Mouse (Mus musculus) olfactory bulb, adult 2 months (tissue): Measurements from ENCODE around the gene Rassf4.

Source experiments
- CTCF ChIP-seq: fragments of 200-500 bp; IDR thresholded peaks from 2 replicates; pipeline ENCODE4 v1.5.1; 2012; ENCODE audit warnings: low read depth, mild to moderate bottlenecking, low read length, moderate library complexity; ENCODE audit not compliant: insufficient read depth
- POLR2A ChIP-seq: fragments of 200-500 bp; IDR thresholded peaks from 2 replicates; pipeline ENCODE4 v1.6.1; 2012; ENCODE audit warnings: mild to moderate bottlenecking, low read depth, low read length, moderate library complexity; ENCODE audit not compliant: insufficient read depth

DNA sequence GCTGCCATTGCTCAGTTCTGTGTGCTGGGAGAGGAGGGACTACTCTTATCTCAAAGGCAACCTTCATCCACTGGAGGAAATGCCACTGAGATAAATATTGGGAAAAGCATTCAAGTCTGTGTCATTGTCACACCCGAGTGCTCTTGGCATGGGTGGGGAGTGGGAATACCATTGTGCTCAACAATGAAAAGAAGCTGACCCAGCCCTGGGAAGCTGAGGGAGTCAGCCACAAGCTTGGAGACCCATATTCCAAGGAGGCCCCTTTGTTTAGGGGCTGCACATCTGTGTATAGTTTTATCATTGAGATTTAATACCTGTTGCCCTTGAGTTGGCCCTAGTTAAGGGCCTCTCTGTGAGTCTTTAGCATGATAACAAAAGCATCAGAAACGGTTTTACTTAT is 34.1 kb downstream of the Rassf4 start:
- TF ChIP-seq CTCF (no peak), POLR2A (no peak)
